Mouse (Mus musculus) CD4-positive, CD25-positive, alpha-beta regulatory T cell, adult 9 weeks (primary cell): Measurements from ENCODE around the gene Txndc16. TPM values are rescaled to one million over a fixed set of nuclear protein-coding genes. Genes with fewer than 3 reads are reported as not detected.

Source experiments
- polyA plus RNA-seq: library from polyadenylated mRNA; unstranded; fragments of 100-300 nt; shearing (Covaris generic); gene quantifications from one replicate; pipeline ENCODE4 v1.2.1, GENCODE M21; 2017

The Txndc16 gene
- 15.9 TPM for polyA plus RNA-seq

DNA sequence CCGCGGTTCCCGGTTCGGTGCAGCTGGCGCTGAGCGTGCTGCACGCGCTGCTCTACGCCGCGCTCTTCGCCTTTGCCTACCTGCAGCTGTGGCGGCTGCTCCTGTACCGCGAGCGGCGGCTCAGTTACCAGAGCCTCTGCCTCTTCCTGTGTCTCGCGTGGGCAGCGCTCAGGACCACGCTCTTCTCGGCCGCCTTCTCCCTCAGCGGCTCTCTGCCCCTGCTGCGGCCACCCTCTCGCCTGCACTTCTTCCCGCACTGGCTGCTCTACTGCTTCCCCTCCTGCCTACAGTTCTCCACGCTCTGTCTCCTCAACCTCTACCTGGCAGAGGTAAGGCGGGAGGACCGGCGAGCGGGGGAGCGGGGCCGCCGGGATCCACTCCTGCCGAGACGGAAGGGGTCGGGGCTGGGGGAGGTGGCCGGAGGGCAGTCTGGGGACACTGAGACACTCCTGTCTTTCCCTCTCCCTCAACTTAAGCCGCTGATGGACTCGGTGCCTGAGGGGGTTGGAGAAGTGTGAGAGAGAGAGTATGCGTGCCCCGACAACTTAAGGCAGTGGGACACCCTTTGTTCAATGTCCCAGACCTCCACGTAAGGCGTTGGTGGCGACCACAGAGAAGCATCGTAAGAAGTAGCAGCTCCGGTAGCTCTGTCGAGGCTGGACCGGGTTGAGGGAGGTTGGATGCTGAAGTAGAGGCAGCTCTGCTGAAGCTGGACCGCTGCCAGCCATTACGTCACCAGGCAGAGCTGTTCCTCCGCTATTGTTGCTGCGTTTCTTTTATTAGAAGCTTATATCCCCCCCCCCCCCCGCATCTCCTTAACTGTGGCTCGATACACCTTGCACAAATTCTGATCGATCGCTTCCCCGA lies at the start of gene Txndc16:
Gene Txndc16, minus strand, starts transcription at position 239 of the 867 bp plus-strand sequence.

DNA sequence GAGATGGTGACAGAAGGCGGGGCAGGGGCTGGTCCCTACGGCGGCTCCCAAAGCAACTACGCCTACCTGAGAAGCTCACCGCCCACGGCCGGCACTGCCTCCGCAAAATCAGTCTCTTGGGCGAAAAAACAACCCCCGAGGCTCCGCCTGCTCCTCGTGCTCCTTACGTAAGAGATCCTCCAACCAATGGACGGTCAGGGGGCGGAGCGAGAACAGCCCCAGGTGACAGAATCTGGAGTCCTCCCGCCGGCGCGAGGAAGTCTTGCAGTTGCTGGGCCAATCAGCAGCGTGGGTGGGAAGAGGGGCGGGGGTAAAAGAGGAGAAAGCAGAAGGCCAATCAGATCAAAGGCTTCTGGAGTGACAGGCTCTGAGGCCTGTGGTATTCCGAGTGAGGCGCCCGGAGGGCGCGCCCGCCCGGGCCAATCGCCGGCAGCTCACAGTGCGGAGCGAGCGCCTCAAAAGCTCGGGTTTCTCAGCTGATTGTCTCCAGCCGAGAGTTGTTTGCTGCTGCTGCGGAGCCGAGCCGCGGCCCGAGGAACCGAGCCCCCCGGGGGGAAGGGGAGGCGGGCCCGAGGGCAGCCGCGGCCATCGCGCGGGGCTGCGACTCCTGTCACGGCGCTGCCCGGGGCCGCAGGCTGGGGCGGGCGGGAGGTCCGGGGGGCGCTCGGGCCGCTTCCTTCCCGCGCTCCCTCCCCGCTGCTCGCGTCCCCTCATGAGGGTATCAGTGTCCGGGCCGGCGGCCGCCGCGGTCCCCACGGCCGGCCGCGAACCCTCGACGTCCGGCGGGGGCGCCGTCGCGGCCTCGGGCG lies 643 bp downstream of the Txndc16 start, which contains the start of gene Gpr137c:
Gene Gpr137c, plus strand, starts transcription at position 437 of the 809 bp plus-strand sequence.

Other genes starting within 250 kb of the Txndc16 start
- gene Ptger2, start 232.1 kb downstream of the Txndc16 start, polyA plus RNA-seq = 63.0 TPM
- gene Gpr137c, start 611 bp downstream of the Txndc16 start, polyA plus RNA-seq = 0.41 TPM
- 15.4 TPM for gene Ero1l, start 98.4 kb upstream of the Txndc16 start, polyA plus RNA-seq
- 143 TPM for gene Psmc6, start 109.5 kb upstream of the Txndc16 start, polyA plus RNA-seq
- gene Styx, start 130.8 kb upstream of the Txndc16 start, polyA plus RNA-seq = 6.0 TPM
- 84.0 TPM for gene Gnpnat1, start 184.6 kb upstream of the Txndc16 start, polyA plus RNA-seq